In the genomic region with DNA sequence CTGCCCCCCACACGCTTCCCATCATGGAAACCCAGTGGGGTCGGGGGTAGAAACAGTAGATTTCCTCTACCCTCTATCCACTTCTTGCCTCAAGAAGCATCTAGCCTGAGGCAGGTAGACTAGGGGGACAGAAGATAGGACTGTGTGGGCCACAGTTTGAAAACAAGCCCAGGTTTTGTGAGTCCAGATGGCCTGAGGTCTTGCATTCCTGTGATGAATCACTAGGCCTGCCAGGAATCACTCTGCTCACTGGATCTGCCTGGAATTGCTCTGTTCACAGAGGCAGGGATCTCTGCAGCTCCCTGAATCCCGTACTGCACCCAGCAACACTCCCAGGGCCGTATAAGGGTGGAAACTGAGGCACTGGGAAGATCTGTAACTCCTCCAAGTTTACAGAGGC, we compare ENCODE assay signal across 19 mouse cellular contexts. TPM values are rescaled to one million over a fixed set of nuclear protein-coding genes. Genes with fewer than 3 reads are reported as not detected.
DNase-seq lines count a peak whose midpoint lies in the region; TF ChIP-seq lines count a peak whose summit lies in the region.
"Had no signal": no experiment of that assay in that cellular context is flagged by ENCODE, and none has a peak within 500 bp of the region (broad histone marks: within the 10 kb centered on the region; RNA-seq: fewer than 3 reads in every experiment).

No protein-coding gene starts in this region.

- H3K4me1 ChIP-seq in thymus, adult 2 months (replicated peaks; ENCODE audit: control insufficient read depth, insufficient read depth, low read length): peaks cover 4% of the 10 kb centered on the region
- H3K4me1 ChIP-seq: hindbrain, embryonic 13.5 days; limb, embryonic 13.5 days; midbrain, embryonic 12.5 days; neural tube, embryonic 15.5 days had no signal

- no peak overlapping the region for H3K27ac ChIP-seq in thymus, adult 2 months (ENCODE audit: control insufficient read depth, insufficient read depth, low read length)
- H3K27ac ChIP-seq: hindbrain, embryonic 13.5 days; limb, embryonic 13.5 days; liver, embryonic 14.5 days; midbrain, embryonic 12.5 days; neural tube, embryonic 15.5 days had no signal

- H3K36me3 ChIP-seq in thymus, adult 2 months (ENCODE audit: control insufficient read depth, insufficient read depth, low read length): no peaks in the 10 kb centered on the region
- H3K36me3 ChIP-seq: hindbrain, embryonic 13.5 days; limb, embryonic 13.5 days; midbrain, embryonic 12.5 days; neural tube, embryonic 15.5 days had no signal

- TF ChIP-seq CTCF in thymus, adult 2 months (IDR thresholded peaks at IDR 0.05; ENCODE audit: borderline replicate concordance, control insufficient read depth, extremely low read depth, insufficient read depth, low read length, poor library complexity): no peak

- no peak for TF ChIP-seq POLR2A in thymus, adult 2 months (IDR thresholded peaks at IDR 0.05; ENCODE audit: control insufficient read depth, extremely low read depth, insufficient read depth, low read length, poor library complexity)

- H3K4me3 ChIP-seq in thymus, adult 2 months (ENCODE audit: control insufficient read depth, insufficient read depth, low read length): no peak overlapping the region
- H3K4me3 ChIP-seq: hindbrain, embryonic 13.5 days; limb, embryonic 13.5 days; midbrain, embryonic 12.5 days; neural tube, embryonic 15.5 days had no signal

- no peaks in the 10 kb centered on the region for H3K27me3 ChIP-seq in thymus, adult 2 months (ENCODE audit: control insufficient read depth, insufficient read depth, low read length)
- H3K27me3 ChIP-seq: neural tube, embryonic 15.5 days had no signal

- 90% methylated on average over 4 of the region's 4 CpGs for WGBS in thymus, adult 2 months

- DNase-seq in adrenal gland, adult 2 months: peak; percentile 58
- no peak for DNase-seq in adrenal gland, postnatal 25 days
- peak; percentile 89 for DNase-seq in 3T3-L1 (ENCODE audit: low read depth, low spot score)
- peak; percentile 75 to 87 for DNase-seq in cerebellum, adult 18-20 months
- DNase-seq in cerebellum, postnatal 36 days: peak; percentile 70 to 76
- no peak for DNase-seq in thymus, adult 2 months
- DNase-seq in thymus, adult 18-20 months: no peak
- DNase-seq in heart, adult 11 months: no peak
- DNase-seq: gastrocnemius, postnatal 14 days; retina, postnatal 1 day; thymus, postnatal 4 days had no signal

RNA-seq across cellular contexts. Expression of a gene that starts 11.8 kb away (rescaled TPM):
- total RNA-seq in adrenal gland, adult 2 months (2021): 1 to 10 TPM; 1.3 to 1.5 TPM
- 3.8 and 4.9 TPM in 2 replicates for polyA plus RNA-seq in adrenal gland, adult 2 months (2012; rRNA removed)
- total RNA-seq in adrenal gland, postnatal 25 days (2021): 0.48 and 0.58 TPM in 2 replicates
- 49.7 and 53.7 TPM in 2 replicates for polyA plus RNA-seq in thymus, adult 2 months (2012; rRNA removed)
- total RNA-seq: gastrocnemius, postnatal 14 days had no signal
- polyA plus RNA-seq: forebrain, embryonic 11.5 days; midbrain, embryonic 12.5 days had no signal

RNA-seq across cellular contexts. Expression of a gene that starts 14.9 kb away (rescaled TPM):
- total RNA-seq in adrenal gland, adult 2 months (2021): 1 to 10 TPM in 1 of 2 experiments, under 1 TPM in 1; 0.59 to 3.3 TPM
- polyA plus RNA-seq in adrenal gland, adult 2 months (2012; rRNA removed): 3.5 and 4.7 TPM in 2 replicates
- 1.9 and 4.9 TPM in 2 replicates for total RNA-seq in adrenal gland, postnatal 25 days (2021)
- 0.39 and 1.5 TPM in 2 replicates for polyA plus RNA-seq in thymus, adult 2 months (2012; rRNA removed)
- total RNA-seq: gastrocnemius, postnatal 14 days; heart, adult 8-10 months; left cerebral cortex, postnatal 10 days had no signal

RNA-seq across cellular contexts. Expression of a gene that starts 47.9 kb away (rescaled TPM):
- total RNA-seq in adrenal gland, adult 2 months (2021): 10 to 100 TPM; 16.9 to 30.1 TPM
- 63.2 and 92.2 TPM in 2 replicates for polyA plus RNA-seq in adrenal gland, adult 2 months (2012; rRNA removed)
- total RNA-seq in adrenal gland, postnatal 25 days (2021): 48.7 and 59.4 TPM in 2 replicates
- 12.5 and 13.5 TPM in 2 replicates for polyA plus RNA-seq in thymus, adult 2 months (2012; rRNA removed)

RNA-seq across cellular contexts. Expression of a gene that starts 54.9 kb away (rescaled TPM):
- total RNA-seq in adrenal gland, adult 2 months (2021): 100 to 1,000 TPM in 1 of 2 experiments, 10 to 100 TPM in 1; 81.6 to 102 TPM
- polyA plus RNA-seq in adrenal gland, adult 2 months (2012; rRNA removed): 344 and 374 TPM in 2 replicates
- total RNA-seq in adrenal gland, postnatal 25 days (2021): 73.5 and 84.3 TPM in 2 replicates
- 77.8 and 78.0 TPM in 2 replicates for polyA plus RNA-seq in thymus, adult 2 months (2012; rRNA removed)

Comparison
In these comparisons a context has a peak if more than half of its experiments do, and no peak if none do; other contexts are left out.
1. DNase-seq: peak in adrenal gland, adult 2 months (single experiment), 3T3-L1 (single experiment), cerebellum, adult 18-20 months (2 of 2) and cerebellum, postnatal 36 days (2 of 2); none in adrenal gland, postnatal 25 days (single experiment), thymus, adult 2 months (single experiment), thymus, adult 18-20 months (0 of 2) and heart, adult 11 months (single experiment).